Mouse (Mus musculus): ENCODE measurements around the gene Ccdc114.

Gene Ccdc114

DNA sequence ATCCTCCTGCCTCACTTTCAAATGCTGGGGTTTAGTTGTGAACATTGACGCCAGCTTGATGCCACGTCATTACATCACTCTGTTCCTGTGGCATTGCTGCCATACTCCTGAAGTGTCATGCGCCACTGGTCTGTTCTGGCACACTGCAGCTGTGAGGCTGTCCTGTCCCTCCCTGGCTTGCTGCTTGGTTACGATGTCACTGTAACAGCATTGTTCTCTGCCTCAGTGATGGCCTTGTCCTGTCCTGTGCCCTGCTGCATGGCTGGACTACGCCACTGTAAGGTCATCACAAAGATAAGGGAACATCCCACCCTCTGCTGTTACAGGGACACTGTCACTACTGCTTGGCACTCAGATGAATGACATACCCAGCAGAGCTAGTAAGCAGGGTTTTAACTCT lies 57.7 kb downstream of the Ccdc114 start:
- peak; percentile 27 for DNase-seq (ENCODE audit: low read depth, low spot score)

DNA sequence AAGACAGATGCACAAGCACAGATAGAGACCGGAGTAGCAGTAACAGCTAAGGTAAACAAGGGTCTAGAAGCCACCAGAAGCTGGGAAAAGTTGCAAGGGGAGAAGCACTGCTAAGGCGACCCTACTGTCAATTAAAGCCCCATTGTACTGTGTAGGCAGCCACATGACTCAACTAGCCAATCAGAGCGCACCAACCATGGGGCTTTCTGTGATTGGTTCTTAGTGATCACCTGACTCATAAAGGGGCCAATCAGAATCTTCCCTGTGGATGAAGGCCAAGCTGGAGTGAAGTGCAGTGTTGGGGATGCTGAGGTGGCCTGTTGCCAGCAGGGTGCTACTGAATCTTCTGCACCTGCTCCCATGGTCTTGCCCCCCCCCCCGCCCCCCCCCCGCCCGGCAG lies 63.0 kb downstream of the Ccdc114 start:
- no peak for DNase-seq (ENCODE audit: low read depth, low spot score)

GRCm38 (mm10) chr7:45988344-45988743 lies 64.5 kb downstream of the Ccdc114 start:
- DNase-seq (ENCODE audit: low read depth, low spot score), result no peak

DNA sequence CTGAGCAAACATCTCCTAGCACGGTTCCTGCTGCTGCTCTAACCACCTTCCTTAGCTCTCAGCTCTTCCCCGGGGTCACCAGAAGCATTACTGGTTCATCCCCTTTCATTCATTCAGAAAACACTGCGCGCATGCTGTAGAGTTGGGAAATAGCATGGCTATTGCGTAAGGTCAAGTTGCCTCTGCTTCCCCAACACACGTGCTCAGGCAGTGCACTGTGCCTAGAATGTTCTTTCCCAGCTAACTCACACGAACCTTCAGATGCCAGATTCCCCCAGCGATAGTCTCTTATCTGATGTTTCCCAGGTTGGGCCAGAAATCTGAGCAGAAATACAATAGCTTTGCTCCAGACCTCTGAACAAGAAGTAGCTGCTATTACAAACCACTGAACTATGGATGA lies 68.6 kb downstream of the Ccdc114 start:
- DNase-seq (ENCODE audit: low read depth, low spot score), result no peak

All from telencephalon, adult 2 months (tissue).